Mouse (Mus musculus) v-Abl transformed pro-B cells (cell line): ENCODE results near the gene Ssr1.

ENCODE experiments used
- in situ Hi-C, 2 experiments: fragments of 400-800 bp; cut with MboI; formaldehyde crosslinking; loops; one replicate each; pipeline ENCODE4 v1.15.1; 2025; ENCODE audit not compliant: unreplicated experiment in 2 of 2

Ssr1 gene

GRCm38 (mm10) chr13:37993704-37994404 lies at the start of gene Ssr1:
Gene Ssr1 (minus strand): TSS chr13:37994217.
- in situ Hi-C loops: loop anchor here (5.0 to 25.0 kb wide), 3 partner anchors 43 to 518 kb away; partner anchors contain the start of genes Cage1 (in 2 of the 2), Riok1 (in 2 of the 2) and Snrnp48 (in 2 of the 2)

GRCm38 (mm10) chr13:38037811-38038210 lies 43.8 kb upstream of the Ssr1 start:
- in situ Hi-C loops: loop anchor here (5.0 to 10.0 kb wide), 3 partner anchors 46 to 583 kb away; partner anchors contain the start of gene Ssr1 (in 2 of the 2)

GRCm38 (mm10) chr13:38037044-38037687 lies 43.1 kb upstream of the Ssr1 start, which contains the start of gene Cage1:
Gene Cage1 (minus strand): TSS chr13:38037069.
- in situ Hi-C loops: loop anchor here (5.0 to 10.0 kb wide), 3 partner anchors 45 to 582 kb away; partner anchors contain the start of gene Ssr1 (in 2 of the 2)

GRCm38 (mm10) chr13:38036343-38037043 lies 42.5 kb upstream of the Ssr1 start, which contains the start of gene Riok1:
Gene Riok1 (plus strand): TSS chr13:38036995.
- in situ Hi-C loops: loop anchor here (5.0 to 10.0 kb wide), 3 partner anchors 44 to 582 kb away; partner anchors contain the start of gene Ssr1 (in 2 of the 2)

- in situ Hi-C loops: no loop called here
Observed at GRCm38 (mm10) chr13:38028407-38028806, 34.4 kb upstream of the Ssr1 start.

- in situ Hi-C loops: no loop called here
Observed at GRCm38 (mm10) chr13:38027618-38028248, 33.7 kb upstream of the Ssr1 start.

GRCm38 (mm10) chr13:38025874-38026273 lies 31.9 kb upstream of the Ssr1 start:
- in situ Hi-C loops: no loop called here

- in situ Hi-C loops: no loop called here
Observed at GRCm38 (mm10) chr13:38018791-38019190, 24.8 kb upstream of the Ssr1 start.

GRCm38 (mm10) chr13:38015591-38015990 lies 21.6 kb upstream of the Ssr1 start:
- in situ Hi-C loops: no loop called here

GRCm38 (mm10) chr13:38012436-38012835 lies 18.4 kb upstream of the Ssr1 start:
- in situ Hi-C loops: no loop called here

- in situ Hi-C loops: no loop called here
Observed at GRCm38 (mm10) chr13:38010444-38010910, 16.5 kb upstream of the Ssr1 start.

- in situ Hi-C loops: no loop called here
Observed at GRCm38 (mm10) chr13:38009721-38010408, 15.8 kb upstream of the Ssr1 start.

- in situ Hi-C loops: no loop called here
Observed at GRCm38 (mm10) chr13:38007972-38008371, 14.0 kb upstream of the Ssr1 start.

- in situ Hi-C loops: no loop called here
Observed at GRCm38 (mm10) chr13:38002461-38002860, 8.4 kb upstream of the Ssr1 start.

GRCm38 (mm10) chr13:37999713-38000112 lies 5.7 kb upstream of the Ssr1 start:
- in situ Hi-C loops: loop anchor here (25.0 kb wide), 2 partner anchors 213 to 513 kb away; partner anchors contain the start of gene Snrnp48 (in 2 of the 2)

GRCm38 (mm10) chr13:37994405-37994749 lies 360 bp upstream of the Ssr1 start:
- in situ Hi-C loops: loop anchor here (5.0 to 25.0 kb wide), 3 partner anchors 43 to 518 kb away; partner anchors contain the start of genes Cage1 (in 2 of the 2), Riok1 (in 2 of the 2) and Snrnp48 (in 2 of the 2)

GRCm38 (mm10) chr13:37993376-37993703 lies 677 bp downstream of the Ssr1 start:
- in situ Hi-C loops: loop anchor here (5.0 to 25.0 kb wide), 3 partner anchors 44 to 519 kb away; partner anchors contain the start of genes Cage1 (in 2 of the 2), Riok1 (in 2 of the 2) and Snrnp48 (in 2 of the 2)

GRCm38 (mm10) chr13:37992638-37993371 lies 1.2 kb downstream of the Ssr1 start:
- in situ Hi-C loops: loop anchor here (5.0 to 25.0 kb wide), 3 partner anchors 44 to 519 kb away; partner anchors contain the start of genes Cage1 (in 2 of the 2), Riok1 (in 2 of the 2) and Snrnp48 (in 2 of the 2)

- in situ Hi-C loops: loop anchor here (5.0 to 25.0 kb wide), 3 partner anchors 48 to 523 kb away; partner anchors contain the start of genes Cage1 (in 2 of the 2), Riok1 (in 2 of the 2) and Snrnp48 (in 2 of the 2)
Observed at GRCm38 (mm10) chr13:37989701-37990100, 4.3 kb downstream of the Ssr1 start.
